ENCODE assay signal across 8 mouse cellular contexts in the genomic region with DNA sequence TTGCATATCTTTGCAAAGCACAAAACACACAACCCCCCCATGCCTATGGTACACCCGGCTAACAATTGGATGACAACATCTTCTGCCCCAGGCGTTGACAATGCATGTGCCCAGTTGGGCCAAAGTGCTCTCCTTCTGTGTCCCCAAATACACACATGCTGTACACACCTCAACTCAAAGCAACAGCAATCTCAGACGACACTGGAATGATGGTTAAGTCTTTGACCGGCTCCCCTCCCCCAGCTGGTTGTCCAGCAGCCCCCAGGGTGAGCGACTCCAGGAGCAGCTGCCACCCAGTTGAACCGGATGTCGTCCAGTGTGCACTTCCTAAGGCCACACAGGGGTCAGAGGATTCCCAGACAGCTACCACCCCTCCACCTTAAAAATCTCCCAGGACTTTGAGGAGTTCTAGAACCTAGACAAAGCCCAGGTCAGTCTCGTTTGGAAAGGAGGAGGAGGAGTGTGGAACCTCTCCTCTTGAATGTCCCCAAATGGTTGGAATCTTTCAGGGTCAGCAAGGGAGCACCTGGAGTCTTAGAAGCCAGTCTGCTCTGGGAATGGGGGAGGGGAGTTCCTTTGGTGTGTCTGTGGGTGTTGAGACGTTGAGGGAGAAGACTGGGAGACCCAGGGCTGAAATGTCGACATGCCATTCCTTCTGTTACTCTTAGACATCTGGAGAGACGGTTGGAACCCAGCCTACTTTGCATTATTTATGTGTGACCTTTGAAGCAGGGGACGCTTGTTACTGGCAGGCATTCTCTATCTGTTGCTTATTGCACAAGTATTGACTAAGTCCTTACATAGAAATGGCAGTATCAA. TPM values are rescaled to one million over a fixed set of nuclear protein-coding genes. Genes with fewer than 3 reads are reported as not detected.
A peak's percentile ranks its signal among the peaks of the same experiment; 100 is the strongest.
DNase-seq lines count a peak whose midpoint lies in the region; ATAC-seq and TF ChIP-seq lines count a peak whose summit lies in the region.

No protein-coding gene starts in this region.

- H3K9ac ChIP-seq in embryonic facial prominence, embryonic 11.5 days (replicated peaks; ENCODE audit: low read length), result no peak overlapping the region
- no peak overlapping the region for H3K9ac ChIP-seq in hindbrain, postnatal 0 days (replicated peaks; ENCODE audit: low read length)

- DNase-seq in heart, adult 11 months, result peak; percentile 92
- no peak for DNase-seq in heart, adult 18-20 months
- DNase-seq in ES-CJ7 (ENCODE audit: low read depth, low spot score), result peak; percentile 93
- DNase-seq in embryonic facial prominence, embryonic 11.5 days (ENCODE audit: low spot score), result peak; percentile 47
- DNase-seq in hindbrain, postnatal 0 days (ENCODE audit: low spot score), result no peak
- DNase-seq in retina, embryonic 14.5 days (ENCODE audit: low spot score), result no peak
- no peak for DNase-seq in B cell, adult 2 months

- peak overlapping the region; percentile 93 for H3K27ac ChIP-seq in embryonic facial prominence, embryonic 11.5 days (replicated peaks; ENCODE audit: low read depth, low read length)
- H3K27ac ChIP-seq in hindbrain, postnatal 0 days, result peak overlapping the region; percentile 94
- H3K27ac ChIP-seq in macrophage, result peak overlapping the region; percentile 32

- WGBS in embryonic facial prominence, embryonic 11.5 days, result 14% methylated on average over 12 of the region's 12 CpGs
- WGBS in hindbrain, postnatal 0 days, result 20% methylated on average over 12 of the region's 12 CpGs
- WGBS in macrophage (ENCODE audit: missing documents), result 76% methylated on average over 12 of the region's 12 CpGs

- ATAC-seq in embryonic facial prominence, embryonic 11.5 days (replicated peaks; ENCODE audit: insufficient number of reproducible peaks, low FRiP score, low TSS enrichment, low read depth), result peak; percentile 2; the same call in 1 of the 2 replicates
- no peak for ATAC-seq in hindbrain, postnatal 0 days

- H3K4me2 ChIP-seq in embryonic facial prominence, embryonic 11.5 days (ENCODE audit: low read depth, low read length), result no peak overlapping the region
- H3K4me2 ChIP-seq in hindbrain, postnatal 0 days (ENCODE audit: low read depth, low read length), result no peak overlapping the region

- no peak overlapping the region for H3K4me3 ChIP-seq in embryonic facial prominence, embryonic 11.5 days (ENCODE audit: low read depth, low read length)
- no peak overlapping the region for H3K4me3 ChIP-seq in hindbrain, postnatal 0 days (ENCODE audit: low read length)
- no peak overlapping the region for H3K4me3 ChIP-seq in macrophage (ENCODE audit: inconsistent target)

- H3K36me3 ChIP-seq in embryonic facial prominence, embryonic 11.5 days (replicated peaks; ENCODE audit: control insufficient read depth, insufficient read depth, low read depth, low read length), result no peaks in the 10 kb centered on the region
- H3K36me3 ChIP-seq in hindbrain, postnatal 0 days (ENCODE audit: insufficient read depth, low read length), result no peaks in the 10 kb centered on the region
- H3K36me3 ChIP-seq in macrophage (ENCODE audit: inconsistent target), result no peaks in the 10 kb centered on the region

- no peak for TF ChIP-seq CTCF in hindbrain, postnatal 0 days (IDR thresholded peaks at IDR 0.05; ENCODE audit: low read depth)

- H3K79me2 ChIP-seq in macrophage (ENCODE audit: inconsistent target), result no peaks in the 10 kb centered on the region

- H3K9me3 ChIP-seq in embryonic facial prominence, embryonic 11.5 days (replicated peaks; ENCODE audit: control insufficient read depth, low read length), result no peaks in the 10 kb centered on the region
- no peaks in the 10 kb centered on the region for H3K9me3 ChIP-seq in hindbrain, postnatal 0 days (ENCODE audit: low read length)

- peaks cover 2% of the 10 kb centered on the region; the same call in 1 of the 2 replicates for H3K4me1 ChIP-seq in embryonic facial prominence, embryonic 11.5 days (ENCODE audit: control insufficient read depth, insufficient read depth, low read length)
- H3K4me1 ChIP-seq in hindbrain, postnatal 0 days (ENCODE audit: insufficient read depth, low read length), result peaks cover 16% of the 10 kb centered on the region

- H3K27me3 ChIP-seq in embryonic facial prominence, embryonic 11.5 days (ENCODE audit: control insufficient read depth, insufficient read depth, low read length), result no peaks in the 10 kb centered on the region
- no peaks in the 10 kb centered on the region for H3K27me3 ChIP-seq in hindbrain, postnatal 0 days (ENCODE audit: insufficient read depth, low read length)

RNA-seq across cellular contexts. Expression of gene Atf7ip, which starts 36.8 kb away (rescaled TPM):
- total RNA-seq in heart, adult 18-20 months (2021), result 10 to 100 TPM; 59.7 to 88.7 TPM
- polyA plus RNA-seq in embryonic facial prominence, embryonic 11.5 days (2014; fragmentation: Nextera tagmentation; extraction: Ambion mirVana), result 41.1 and 43.5 TPM in 2 replicates
- 39.4 and 42.8 TPM in 2 replicates for total RNA-seq in hindbrain, postnatal 0 days (2014; rRNA removed)
- polyA plus RNA-seq in hindbrain, postnatal 0 days (2015; fragmentation: Nextera tagmentation; extraction: Ambion mirVana), result 22.9 and 25.6 TPM in 2 replicates
- 100 to 1,000 TPM in 18 of 26 experiments, 10 to 100 TPM in 8; 42.6 to 322 (median 177) TPM for total RNA-seq in macrophage (2018; cell fraction: chromatin; rRNA removed)
- total RNA-seq in macrophage (2018; cell fraction: cytosol; rRNA removed), result 10 to 100 TPM in 25 of 26 experiments, 1 to 10 TPM in 1; 4.6 to 80.8 (median 41.8) TPM
- 100 to 1,000 TPM in 12 of 26 experiments, 10 to 100 TPM in 14; 27.4 to 183 (median 95.2) TPM for total RNA-seq in macrophage (2018; cell fraction: nucleus; rRNA removed)
- 12.0 to 34.6 TPM (median 17.1 TPM) in 3 replicates for polyA plus RNA-seq in macrophage (2018)

RNA-seq across cellular contexts. Expression of gene E330021D16Rik, which starts 53.8 kb away (rescaled TPM):
- total RNA-seq in heart, adult 18-20 months (2021), result not detected
- polyA plus RNA-seq in embryonic facial prominence, embryonic 11.5 days (2014; fragmentation: Nextera tagmentation; extraction: Ambion mirVana), result 0.24 TPM in 1 of 2 replicates, not detected in the other
- total RNA-seq in hindbrain, postnatal 0 days (2014; rRNA removed), result not detected in 2 replicates
- polyA plus RNA-seq in hindbrain, postnatal 0 days (2015; fragmentation: Nextera tagmentation; extraction: Ambion mirVana), result not detected in 2 replicates
- total RNA-seq in macrophage (2018; cell fraction: chromatin; rRNA removed), result not detected
- not detected for total RNA-seq in macrophage (2018; cell fraction: cytosol; rRNA removed)
- not detected for total RNA-seq in macrophage (2018; cell fraction: nucleus; rRNA removed)
- polyA plus RNA-seq in macrophage (2018), result not detected in 3 replicates

Comparison
In these comparisons a context has a peak if more than half of its experiments do, and no peak if none do; other contexts are left out.
1. DNase-seq: peak in heart, adult 11 months (single experiment), ES-CJ7 (single experiment) and embryonic facial prominence, embryonic 11.5 days (single experiment); none in heart, adult 18-20 months (0 of 2), hindbrain, postnatal 0 days (single experiment), retina, embryonic 14.5 days (single experiment) and B cell, adult 2 months (0 of 2).
2. H3K27ac ChIP-seq: peak in every context shown above with its lines; median percentile 94 in hindbrain, postnatal 0 days; 93 in embryonic facial prominence, embryonic 11.5 days; 32 in macrophage.